Mouse (Mus musculus): ENCODE measurements around the gene Cmss1. TPM values are rescaled to one million over a fixed set of nuclear protein-coding genes. Genes with fewer than 3 reads are reported as not detected.

Cmss1 gene
- polyA plus RNA-seq, 1 experiment from 2014 or later, result 35.4 TPM

DNA sequence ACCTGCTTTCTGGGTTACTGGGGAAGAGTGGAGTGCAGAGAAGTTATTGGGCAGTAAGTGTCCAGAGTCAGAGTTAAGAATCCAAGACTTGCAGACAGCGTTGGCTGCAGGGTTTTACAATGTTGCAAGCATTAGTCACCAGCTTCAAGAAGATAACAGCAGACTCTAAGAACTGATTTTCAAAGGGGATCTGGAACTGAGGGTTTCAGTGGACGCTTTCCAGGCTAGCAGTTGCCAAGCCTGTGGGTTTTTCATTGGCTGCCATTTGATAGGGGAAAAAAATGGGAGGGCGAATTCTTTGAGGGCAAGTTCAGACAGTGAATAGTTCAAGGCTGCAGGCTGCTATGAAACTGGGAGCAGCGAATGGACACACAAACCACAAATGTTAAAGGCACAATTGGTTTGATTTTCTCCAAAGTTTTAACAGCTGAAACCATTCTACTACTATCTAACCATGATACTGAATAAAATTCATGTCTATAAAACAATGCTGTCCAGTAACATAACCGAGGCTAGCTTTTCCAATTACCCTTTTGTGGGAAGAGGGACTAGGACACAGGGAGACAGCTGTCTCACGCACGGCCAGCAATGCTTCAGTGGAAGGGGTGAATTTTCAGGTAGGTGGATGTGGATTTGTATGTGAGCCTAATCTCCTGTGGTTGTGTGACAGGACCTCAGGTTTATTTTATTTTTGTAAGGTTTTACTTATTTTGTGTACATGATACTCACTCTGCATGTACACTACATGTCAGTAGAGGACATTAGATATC is 179.0 kb downstream of the Cmss1 start:
- no peak overlapping the region for H3K4me3 ChIP-seq
- ATAC-seq (replicated peaks; ENCODE audit: insufficient number of reproducible peaks, insufficient read depth, low FRiP score, low read depth), result peak; percentile 35; the same call in 1 of the 2 replicates
- no peaks in the 10 kb centered on the region for H3K36me3 ChIP-seq
- H3K27ac ChIP-seq, result peak overlapping the region; percentile 70
- 52% methylated on average over 7 of the region's 7 CpGs for WGBS
- no peaks in the 10 kb centered on the region for H3K9me3 ChIP-seq (replicated peaks)
- H3K27me3 ChIP-seq, result no peaks in the 10 kb centered on the region
- peaks cover 21% of the 10 kb centered on the region for H3K4me1 ChIP-seq (replicated peaks)
- no peak overlapping the region for H3K4me2 ChIP-seq
- H3K9ac ChIP-seq, result no peak overlapping the region

GRCm38 (mm10) chr16:57426680-57427079 is 180.0 kb downstream of the Cmss1 start:
- Histone ChIP-seq H3K4me1 (replicated peaks) (peaks cover 22% of the 10 kb centered on the region), H3K9ac (no peak overlapping the region), H3K27ac (peak overlapping the region; percentile 70), H3K27me3 (no peaks in the 10 kb centered on the region), H3K4me3 (no peak overlapping the region), H3K4me2 (no peak overlapping the region), H3K9me3 (replicated peaks) (no peaks in the 10 kb centered on the region), H3K36me3 (no peaks in the 10 kb centered on the region)
- ATAC-seq (replicated peaks; ENCODE audit: insufficient number of reproducible peaks, insufficient read depth, low FRiP score, low read depth), result no peak
- 58% methylated on average over 10 of the region's 10 CpGs for WGBS

- 60% methylated on average over 6 of the region's 6 CpGs for WGBS
- Histone ChIP-seq H3K36me3 (no peaks in the 10 kb centered on the region), H3K27me3 (no peaks in the 10 kb centered on the region), H3K9me3 (replicated peaks) (no peaks in the 10 kb centered on the region), H3K27ac (no peak overlapping the region), H3K4me1 (replicated peaks) (peaks cover 33% of the 10 kb centered on the region), H3K9ac (no peak overlapping the region), H3K4me3 (no peak overlapping the region), H3K4me2 (no peak overlapping the region)
- no peak for ATAC-seq (replicated peaks; ENCODE audit: insufficient number of reproducible peaks, insufficient read depth, low FRiP score, low read depth)
Measured at GRCm38 (mm10) chr16:57423001-57423800, 183.5 kb downstream of the Cmss1 start.

DNA sequence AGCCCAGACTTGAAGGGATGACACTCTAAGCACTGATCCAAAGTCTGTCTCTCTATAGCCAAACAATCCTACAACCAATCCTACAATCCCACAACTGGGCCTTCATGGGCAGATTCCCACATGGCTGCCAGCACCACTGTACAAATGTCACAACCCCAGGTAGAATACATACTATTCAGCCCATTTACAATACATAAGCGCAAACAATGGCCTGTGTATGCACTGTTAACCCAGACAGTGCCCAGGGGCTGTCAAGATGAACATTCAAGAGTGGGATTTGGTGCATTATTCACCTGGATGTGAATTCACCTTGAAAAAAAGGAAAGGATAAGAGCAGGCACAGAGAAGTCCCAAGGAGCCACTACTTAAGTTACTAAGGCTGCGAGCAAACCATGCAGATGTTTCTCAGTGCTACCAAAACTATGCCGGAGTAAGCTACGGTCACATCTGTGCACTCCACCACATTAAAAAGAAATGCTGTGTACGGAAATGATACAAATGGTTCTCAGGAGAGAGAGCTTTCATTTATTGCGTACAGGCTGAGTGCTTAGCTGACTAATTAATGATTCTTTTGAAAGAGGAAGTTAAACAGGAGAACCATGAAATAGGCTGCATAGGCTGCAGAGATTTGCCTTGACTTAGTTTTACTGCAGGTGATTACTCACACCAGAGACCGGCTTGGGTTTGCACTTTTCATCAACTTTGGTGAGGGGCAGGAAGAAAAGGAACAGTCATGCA is 184.8 kb downstream of the Cmss1 start:
- Histone ChIP-seq H3K4me3 (no peak overlapping the region), H3K9me3 (replicated peaks) (no peaks in the 10 kb centered on the region), H3K27ac (peak overlapping the region; percentile 67), H3K9ac (no peak overlapping the region), H3K4me2 (no peak overlapping the region), H3K36me3 (no peaks in the 10 kb centered on the region), H3K27me3 (no peaks in the 10 kb centered on the region), H3K4me1 (replicated peaks) (peaks cover 25% of the 10 kb centered on the region)
- WGBS, result 82% methylated on average over 7 of the region's 7 CpGs
- no peak for ATAC-seq (replicated peaks; ENCODE audit: insufficient number of reproducible peaks, insufficient read depth, low FRiP score, low read depth)

- Histone ChIP-seq H3K9me3 (replicated peaks) (no peaks in the 10 kb centered on the region), H3K36me3 (no peaks in the 10 kb centered on the region), H3K27ac (peak overlapping the region; percentile 68), H3K9ac (no peak overlapping the region), H3K4me3 (no peak overlapping the region), H3K27me3 (no peaks in the 10 kb centered on the region), H3K4me1 (replicated peaks) (peaks cover 26% of the 10 kb centered on the region), H3K4me2 (no peak overlapping the region)
- WGBS, result 32% methylated on average over 8 of the region's 8 CpGs
- ATAC-seq (replicated peaks; ENCODE audit: insufficient number of reproducible peaks, insufficient read depth, low FRiP score, low read depth), result no peak; the same call in 1 of the 2 replicates
Measured at GRCm38 (mm10) chr16:57420773-57421556, 185.7 kb downstream of the Cmss1 start.

GRCm38 (mm10) chr16:57419881-57420280 is 186.8 kb downstream of the Cmss1 start:
- Histone ChIP-seq H3K9ac (no peak overlapping the region), H3K36me3 (no peaks in the 10 kb centered on the region), H3K4me1 (replicated peaks) (peaks cover 26% of the 10 kb centered on the region), H3K9me3 (replicated peaks) (no peaks in the 10 kb centered on the region), H3K27me3 (no peaks in the 10 kb centered on the region), H3K4me3 (no peak overlapping the region), H3K4me2 (no peak overlapping the region), H3K27ac (peak overlapping the region; percentile 68; the same call in 1 of the 2 replicates)
- WGBS, result 69% methylated on average over 5 of the region's 5 CpGs
- ATAC-seq (replicated peaks; ENCODE audit: insufficient number of reproducible peaks, insufficient read depth, low FRiP score, low read depth), result no peak

GRCm38 (mm10) chr16:57419332-57419731 is 187.3 kb downstream of the Cmss1 start:
- WGBS, result 26% methylated on average over 5 of the region's 5 CpGs
- ATAC-seq (replicated peaks; ENCODE audit: insufficient number of reproducible peaks, insufficient read depth, low FRiP score, low read depth), result peak; percentile 71

DNA sequence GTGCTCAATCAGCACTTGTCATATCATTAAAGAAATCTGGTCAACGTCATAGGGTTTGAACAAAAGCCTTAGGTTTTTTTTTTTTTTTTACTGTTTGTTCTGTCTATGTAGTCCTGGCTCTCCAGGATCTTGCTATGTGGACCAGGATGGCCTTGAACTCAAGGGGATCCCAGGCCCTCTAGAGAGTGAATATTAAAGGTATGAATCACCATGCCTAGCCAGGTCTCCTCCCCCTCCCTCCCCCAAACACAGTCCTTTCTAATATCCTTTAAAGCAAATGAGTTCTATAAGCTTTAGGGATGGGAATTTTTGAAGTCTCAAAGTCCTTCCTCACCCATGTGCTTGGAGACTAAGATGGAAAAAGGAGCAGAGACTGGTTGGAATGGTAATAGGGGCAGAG is 188.7 kb downstream of the Cmss1 start:
- H3K36me3 ChIP-seq, result no peaks in the 10 kb centered on the region
- no peak for ATAC-seq (replicated peaks; ENCODE audit: insufficient number of reproducible peaks, insufficient read depth, low FRiP score, low read depth)
- H3K27ac ChIP-seq, result no peak overlapping the region
- 60% methylated on average over 1 of the region's 1 CpGs for WGBS
- H3K4me1 ChIP-seq (replicated peaks), result peaks cover 26% of the 10 kb centered on the region
- H3K9ac ChIP-seq, result no peak overlapping the region
- no peak overlapping the region for H3K4me3 ChIP-seq
- H3K4me2 ChIP-seq, result no peak overlapping the region
- H3K27me3 ChIP-seq, result no peaks in the 10 kb centered on the region
- no peaks in the 10 kb centered on the region for H3K9me3 ChIP-seq (replicated peaks)

More at GRCm38 (mm10) chr16:57419332-57419731, 187.3 kb downstream of the Cmss1 start:
- Histone ChIP-seq H3K36me3 (no peaks in the 10 kb centered on the region), H3K4me1 (replicated peaks) (peaks cover 26% of the 10 kb centered on the region), H3K4me3 (no peak overlapping the region), H3K9ac (no peak overlapping the region), H3K9me3 (replicated peaks) (no peaks in the 10 kb centered on the region), H3K27me3 (no peaks in the 10 kb centered on the region), H3K4me2 (no peak overlapping the region), H3K27ac (peak overlapping the region; percentile 63)

DNA sequence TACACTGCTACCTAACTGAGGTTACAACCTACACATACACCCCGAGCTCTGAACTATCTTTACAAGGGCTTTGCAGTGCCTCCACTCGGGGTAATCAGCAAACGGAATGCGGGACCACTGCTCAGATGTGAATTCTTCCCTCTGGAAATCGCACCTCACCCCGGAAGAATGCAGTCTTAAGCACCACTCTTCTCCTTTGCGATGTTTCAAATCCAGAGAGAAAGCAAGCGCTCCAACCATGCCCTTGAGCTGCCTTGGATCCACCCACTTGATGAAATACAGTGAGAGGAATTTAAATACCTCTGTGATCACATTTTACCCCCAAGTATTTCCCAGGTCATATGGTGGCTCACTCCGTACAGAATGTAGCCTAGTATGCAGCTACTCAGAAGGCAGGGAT is 189.6 kb downstream of the Cmss1 start:
- H3K27me3 ChIP-seq, result no peaks in the 10 kb centered on the region
- H3K9ac ChIP-seq, result no peak overlapping the region
- peaks cover 26% of the 10 kb centered on the region for H3K4me1 ChIP-seq (replicated peaks)
- no peak overlapping the region for H3K4me3 ChIP-seq
- no peaks in the 10 kb centered on the region for H3K36me3 ChIP-seq
- 40% methylated on average over 9 of the region's 9 CpGs for WGBS
- H3K4me2 ChIP-seq, result peak overlapping the region; percentile 27
- no peak for ATAC-seq (replicated peaks; ENCODE audit: insufficient number of reproducible peaks, insufficient read depth, low FRiP score, low read depth)
- no peak overlapping the region for H3K27ac ChIP-seq
- no peaks in the 10 kb centered on the region for H3K9me3 ChIP-seq (replicated peaks)

DNA sequence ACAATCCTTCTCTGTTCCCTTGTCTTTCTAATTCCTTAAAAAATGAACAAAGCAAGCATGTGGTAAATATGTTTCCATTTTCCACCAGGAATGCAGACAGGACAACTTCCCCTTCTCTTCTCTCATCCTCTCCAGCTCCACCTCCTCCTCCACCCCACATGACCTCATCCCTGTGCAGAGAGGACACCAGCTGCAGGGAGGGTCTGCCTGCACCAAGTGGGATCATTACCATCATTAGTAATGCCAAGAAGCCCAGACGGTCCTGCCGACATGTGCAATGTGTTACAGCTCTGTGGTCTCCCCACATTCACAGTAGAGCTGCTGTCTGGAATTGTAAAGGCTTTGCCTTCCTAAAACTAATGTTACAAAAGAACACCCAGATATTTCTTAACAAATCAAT is 190.6 kb downstream of the Cmss1 start:
- H3K4me3 ChIP-seq, result no peak overlapping the region
- no peak for ATAC-seq (replicated peaks; ENCODE audit: insufficient number of reproducible peaks, insufficient read depth, low FRiP score, low read depth)

More for the DNA sequence above, 190.6 kb downstream of the Cmss1 start:
- Histone ChIP-seq H3K4me2 (no peak overlapping the region), H3K27me3 (no peaks in the 10 kb centered on the region), H3K9me3 (replicated peaks) (no peaks in the 10 kb centered on the region), H3K36me3 (no peaks in the 10 kb centered on the region), H3K9ac (no peak overlapping the region), H3K27ac (no peak overlapping the region), H3K4me1 (replicated peaks) (peaks cover 18% of the 10 kb centered on the region)
- 51% methylated on average over 2 of the region's 2 CpGs for WGBS

Data from heart, embryonic 15.5 days (tissue).